Mouse (Mus musculus) erythroblast, embryonic 14.5 days (primary cell): ENCODE results near the gene Krtap31-1. TPM values are rescaled to one million over a fixed set of nuclear protein-coding genes. Genes with fewer than 3 reads are reported as not detected.
"Not testable (repeated sequence)": the region's sequence is repeated elsewhere in the genome, so short reads cannot be mapped to it uniquely, and the experiment has no call there.

Source experiments
- H3K27me3 ChIP-seq: 2 replicates; pipeline ENCODE4 v1.6.1; 2012; ENCODE audit warnings: inconsistent platforms; ENCODE audit not compliant: control insufficient read depth
- H3K36me3 ChIP-seq: 2 replicates; pipeline ENCODE4 v1.6.1; 2012; ENCODE audit warnings: mild to moderate bottlenecking, inconsistent platforms; ENCODE audit not compliant: control insufficient read depth
- H3K4me1 ChIP-seq: 2 replicates; pipeline ENCODE4 v1.6.1; 2012; ENCODE audit warnings: inconsistent platforms; ENCODE audit not compliant: control insufficient read depth
- H3K4me3 ChIP-seq: replicated peaks from 2 replicates; pipeline ENCODE3; 2012; ENCODE audit warnings: moderate library complexity, mild to moderate bottlenecking, inconsistent platforms
- H3K9me3 ChIP-seq: 2 replicates; pipeline ENCODE4 v1.6.1; 2012; ENCODE audit warnings: low read length, inconsistent platforms, mixed read lengths; ENCODE audit not compliant: control insufficient read depth
- GATA1 ChIP-seq: IDR thresholded peaks from 2 replicates; pipeline ENCODE4 v1.6.1; 2012; ENCODE audit warnings: low read length, inconsistent platforms, mixed read lengths
- TAL1 ChIP-seq: IDR thresholded peaks from 3 replicates; pipeline ENCODE4 v1.6.1; 2012; ENCODE audit warnings: low read length, inconsistent platforms, mixed read lengths
- polyA plus RNA-seq: library from polyadenylated mRNA; stranded (reverse); fragments of >175 nt; gene quantifications from 2 replicates; pipeline ENCODE4 v1.2.3, GENCODE M21; 2012

Krtap31-1 gene
- polyA plus RNA-seq, result not detected in 2 replicates

DNA sequence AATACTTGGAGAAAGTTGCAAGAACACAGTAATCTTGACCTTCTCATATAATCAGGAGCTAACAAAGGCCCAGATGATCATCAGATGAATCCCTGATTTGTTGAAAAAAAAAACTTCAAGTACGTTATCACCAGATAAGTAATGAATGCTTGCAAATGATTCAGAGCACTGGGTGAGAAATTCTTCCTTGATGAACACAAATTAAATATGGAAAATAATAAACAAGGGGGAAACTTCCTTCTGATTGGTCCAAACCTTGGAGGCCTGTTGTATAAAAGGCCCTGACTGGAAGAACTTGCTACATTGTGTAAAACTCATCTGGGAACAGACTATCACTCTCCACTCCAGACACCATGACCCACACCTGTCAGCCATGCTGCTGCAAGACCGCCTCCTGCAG, at the start of gene Krtap31-1:
Gene Krtap31-1, plus strand, starts transcription at position 301 of the 400 bp plus-strand sequence.
- no peaks in the 10 kb centered on the region for H3K4me1 ChIP-seq
- no peak for TF ChIP-seq GATA1
- TF ChIP-seq TAL1, result no peak
- H3K9me3 ChIP-seq, result peaks cover 6% of the 10 kb centered on the region; the same call in 1 of the 2 replicates
- H3K27me3 ChIP-seq, result no peaks in the 10 kb centered on the region
- H3K4me3 ChIP-seq, result no peak within 1 kb of the TSS
- H3K36me3 ChIP-seq, result no peaks in the 10 kb centered on the region

GRCm38 (mm10) chr11:99858761-99859160, 49.0 kb upstream of the Krtap31-1 start:
- no peak overlapping the region for H3K4me3 ChIP-seq
- no peaks in the 10 kb centered on the region for H3K36me3 ChIP-seq
- H3K27me3 ChIP-seq, result no peaks in the 10 kb centered on the region
- H3K9me3 ChIP-seq, result no peaks in the 10 kb centered on the region
- H3K4me1 ChIP-seq, result no peaks in the 10 kb centered on the region
- TF ChIP-seq GATA1, result no peak
- TF ChIP-seq TAL1, result no peak

DNA sequence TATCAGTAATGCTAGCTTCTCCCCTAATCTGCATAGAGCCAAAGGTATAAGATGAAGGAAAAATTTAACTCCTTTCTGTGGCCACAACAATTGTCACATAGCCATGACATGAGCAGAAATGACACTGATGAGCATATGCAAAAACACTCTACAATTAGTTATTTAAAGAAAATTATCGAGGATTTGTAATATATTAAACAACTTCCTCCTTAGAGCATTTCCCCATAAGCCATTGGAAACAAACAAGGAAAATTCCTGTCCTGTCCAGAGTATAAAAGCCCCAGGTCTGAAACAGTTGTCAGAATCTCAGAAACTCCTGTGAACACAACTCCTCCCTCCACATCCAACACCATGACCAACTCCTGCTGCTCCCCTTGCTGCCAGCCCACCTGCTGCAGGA, 43.5 kb upstream of the Krtap31-1 start, which contains the start of gene Gm11559:
Gene Gm11559, plus strand, starts transcription at position 301 of the 400 bp plus-strand sequence.
- H3K36me3 ChIP-seq, H3K4me1 ChIP-seq, H3K27me3 ChIP-seq, H3K9me3 ChIP-seq, H3K4me3 ChIP-seq: not testable (repeated sequence)

GRCm38 (mm10) chr11:99873089-99873488, 34.6 kb upstream of the Krtap31-1 start, which contains the start of gene Krtap9-1:
TSS of gene Krtap9-1 (plus strand) at chr11:99873389.
- not testable (repeated sequence) for H3K4me1 ChIP-seq, H3K27me3 ChIP-seq, H3K4me3 ChIP-seq, H3K9me3 ChIP-seq, H3K36me3 ChIP-seq

DNA sequence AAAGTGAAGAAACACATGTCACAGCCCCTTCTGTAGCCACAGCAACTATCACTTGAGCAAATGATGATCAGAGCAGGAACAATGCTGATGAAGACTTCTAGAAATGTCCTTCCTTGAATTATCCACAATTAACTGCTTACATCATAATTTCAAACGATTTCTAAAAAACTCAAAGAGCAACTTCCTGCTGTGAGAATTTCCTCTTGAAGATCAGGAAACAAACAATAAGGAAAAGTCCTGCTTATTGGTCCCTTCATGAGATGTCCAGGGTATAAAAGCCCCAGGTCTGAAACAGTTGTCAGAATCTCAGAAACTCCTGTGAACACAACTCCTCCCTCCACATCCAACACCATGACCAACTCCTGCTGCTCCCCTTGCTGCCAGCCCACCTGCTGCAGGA, 28.8 kb upstream of the Krtap31-1 start, which contains the start of gene Gm11567:
Gene Gm11567, plus strand, starts transcription at position 301 of the 400 bp plus-strand sequence.
- not testable (repeated sequence) for H3K9me3 ChIP-seq, H3K4me3 ChIP-seq, H3K27me3 ChIP-seq, H3K4me1 ChIP-seq, H3K36me3 ChIP-seq

GRCm38 (mm10) chr11:99914451-99914850, 6.7 kb downstream of the Krtap31-1 start, which contains the start of gene Gm11565:
TSS of gene Gm11565 (plus strand) at chr11:99914751.
- TF ChIP-seq TAL1 (no peak), GATA1 (no peak)
- no peak within 1 kb of the TSS for H3K4me3 ChIP-seq

GRCm38 (mm10) chr11:99935991-99936390, 28.3 kb downstream of the Krtap31-1 start, which contains the start of gene Krtap31-2:
TSS of gene Krtap31-2 (plus strand) at chr11:99936291.
- Histone ChIP-seq H3K9me3 (peaks cover 12% of the 10 kb centered on the region), H3K27me3 (no peaks in the 10 kb centered on the region; the same call in 1 of the 2 replicates), H3K36me3 (no peaks in the 10 kb centered on the region)

More at GRCm38 (mm10) chr11:99914451-99914850, 6.7 kb downstream of the Krtap31-1 start, which contains the start of gene Gm11565:
- Histone ChIP-seq H3K4me1 (no peaks in the 10 kb centered on the region), H3K36me3 (no peaks in the 10 kb centered on the region), H3K9me3 (peaks cover 9% of the 10 kb centered on the region), H3K27me3 (no peaks in the 10 kb centered on the region)

DNA sequence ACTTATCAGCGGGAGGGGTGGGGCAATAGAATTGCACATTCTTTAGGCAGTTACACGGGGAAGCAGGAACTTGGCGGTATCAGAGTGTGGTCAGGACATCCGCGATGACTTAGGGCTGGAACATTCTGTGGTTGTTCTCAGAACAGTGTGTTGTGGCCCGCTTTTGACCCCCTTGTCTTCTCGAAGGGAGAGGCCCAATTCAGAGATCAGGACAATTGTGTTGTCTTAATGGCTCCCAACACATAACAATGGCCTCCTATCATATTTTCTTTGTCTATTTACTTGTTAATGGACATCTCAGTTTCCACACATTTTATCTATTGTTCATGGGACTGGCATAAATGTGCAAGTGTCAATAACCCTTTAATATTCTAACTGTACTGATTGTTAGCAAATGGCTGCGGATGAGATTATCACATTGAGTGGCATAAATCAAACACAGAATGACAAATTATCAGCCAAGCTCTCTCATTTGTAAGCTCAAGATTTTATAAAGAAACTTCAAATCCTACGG, 30.1 kb downstream of the Krtap31-1 start:
- H3K27me3 ChIP-seq, result no peaks in the 10 kb centered on the region
- H3K36me3 ChIP-seq, result no peaks in the 10 kb centered on the region
- H3K4me3 ChIP-seq, result no peak overlapping the region
- TF ChIP-seq TAL1 (no peak), GATA1 (no peak)
- no peaks in the 10 kb centered on the region for H3K4me1 ChIP-seq
- peaks cover 3% of the 10 kb centered on the region for H3K9me3 ChIP-seq

More at GRCm38 (mm10) chr11:99935991-99936390, 28.3 kb downstream of the Krtap31-1 start, which contains the start of gene Krtap31-2:
- TF ChIP-seq TAL1 (no peak), GATA1 (no peak)
- Histone ChIP-seq H3K4me1 (no peaks in the 10 kb centered on the region), H3K4me3 (no peak within 1 kb of the TSS)

DNA sequence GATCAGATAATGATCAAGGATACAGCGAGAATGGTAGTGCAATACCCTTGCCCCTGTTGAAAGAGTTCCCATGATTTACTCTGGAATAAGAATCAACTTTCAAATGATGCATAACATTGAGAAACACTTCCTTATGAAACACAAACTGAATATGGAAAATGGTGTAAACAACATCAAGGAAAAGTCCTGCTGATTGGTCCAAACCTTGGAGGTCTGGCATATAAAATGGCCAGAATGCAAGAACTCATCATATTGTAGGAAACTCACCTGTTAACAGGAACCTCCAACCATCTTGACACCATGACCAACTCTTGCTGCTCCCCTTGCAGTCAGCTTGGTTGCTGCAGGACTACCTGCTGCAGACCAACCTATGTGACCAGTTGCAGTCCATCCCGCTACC, 40.5 kb downstream of the Krtap31-1 start, which contains the start of gene Krtap9-5:
Gene Krtap9-5, plus strand, starts transcription at position 301 of the 400 bp plus-strand sequence.
- H3K27me3 ChIP-seq, result no peaks in the 10 kb centered on the region
- no peak within 1 kb of the TSS for H3K4me3 ChIP-seq
- no peaks in the 10 kb centered on the region; the same call in 1 of the 2 replicates for H3K9me3 ChIP-seq
- no peak for TF ChIP-seq TAL1
- no peak for TF ChIP-seq GATA1
- no peaks in the 10 kb centered on the region for H3K36me3 ChIP-seq
- H3K4me1 ChIP-seq, result no peaks in the 10 kb centered on the region

Other genes starting within 250 kb of the Krtap31-1 start
- not detected in 2 replicates for gene Gm11563, start 249.0 kb upstream of the Krtap31-1 start, polyA plus RNA-seq
- gene Krtap4-6, start 242.0 kb upstream of the Krtap31-1 start, polyA plus RNA-seq, result not detected in 2 replicates
- gene Gm14190, start 217.2 kb upstream of the Krtap31-1 start, polyA plus RNA-seq, result not detected in 2 replicates
- gene Gm14180, start 173.6 kb upstream of the Krtap31-1 start, polyA plus RNA-seq, result not detected in 2 replicates
- gene Gm11595, start 135.0 kb upstream of the Krtap31-1 start, polyA plus RNA-seq, result not detected in 2 replicates
- not detected in 2 replicates for gene Krtap4-8, start 127.2 kb upstream of the Krtap31-1 start, polyA plus RNA-seq
- gene Krtap4-9, start 122.7 kb upstream of the Krtap31-1 start, polyA plus RNA-seq, result not detected in 2 replicates
- gene Gm11596, start 114.5 kb upstream of the Krtap31-1 start, polyA plus RNA-seq, result not detected in 2 replicates
- not detected in 2 replicates for gene Gm11569, start 109.0 kb upstream of the Krtap31-1 start, polyA plus RNA-seq
- not detected in 2 replicates for gene Gm11554, start 103.5 kb upstream of the Krtap31-1 start, polyA plus RNA-seq
- gene Krtap4-13, start 98.0 kb upstream of the Krtap31-1 start, polyA plus RNA-seq, result not detected in 2 replicates
- not detected in 2 replicates for gene Gm11564, start 92.3 kb upstream of the Krtap31-1 start, polyA plus RNA-seq
- gene 2300003K06Rik, start 69.9 kb upstream of the Krtap31-1 start, polyA plus RNA-seq, result not detected in 2 replicates
- not detected in 2 replicates for gene Krtap4-16, start 56.3 kb upstream of the Krtap31-1 start, polyA plus RNA-seq
- 0.04 TPM in 1 of 2 replicates, not detected in the other for gene Gm11568, start 50.0 kb upstream of the Krtap31-1 start, polyA plus RNA-seq
- gene Gm11559, start 43.4 kb upstream of the Krtap31-1 start, polyA plus RNA-seq, result not detected in 2 replicates
- not detected in 2 replicates for gene Krtap9-1, start 34.5 kb upstream of the Krtap31-1 start, polyA plus RNA-seq
- gene Gm11567, start 28.7 kb upstream of the Krtap31-1 start, polyA plus RNA-seq, result not detected in 2 replicates
- not detected in 2 replicates for gene Gm11565, start 6.8 kb downstream of the Krtap31-1 start, polyA plus RNA-seq
- gene Krtap31-2, start 28.4 kb downstream of the Krtap31-1 start, polyA plus RNA-seq, result not detected in 2 replicates
- gene Krtap9-5, start 40.6 kb downstream of the Krtap31-1 start, polyA plus RNA-seq, result not detected in 2 replicates
- gene Krtap29-1, start 71.1 kb downstream of the Krtap31-1 start, polyA plus RNA-seq, result not detected in 2 replicates
- gene Krtap16-1, start 78.7 kb downstream of the Krtap31-1 start, polyA plus RNA-seq, result not detected in 2 replicates
- gene Krtap17-1, start 86.1 kb downstream of the Krtap31-1 start, polyA plus RNA-seq, result not detected in 2 replicates
- not detected in 2 replicates for gene Krt33a, start 108.3 kb downstream of the Krtap31-1 start, polyA plus RNA-seq
- not detected in 2 replicates for gene Krt33b, start 121.9 kb downstream of the Krtap31-1 start, polyA plus RNA-seq
- not detected in 2 replicates for gene Krt34, start 133.6 kb downstream of the Krtap31-1 start, polyA plus RNA-seq
- gene Krt31, start 142.6 kb downstream of the Krtap31-1 start, polyA plus RNA-seq, result not detected in 2 replicates
- not detected in 2 replicates for gene Krt32, start 180.3 kb downstream of the Krtap31-1 start, polyA plus RNA-seq
- gene Krt35, start 188.3 kb downstream of the Krtap31-1 start, polyA plus RNA-seq, result not detected in 2 replicates
- gene Krt36, start 197.7 kb downstream of the Krtap31-1 start, polyA plus RNA-seq, result not detected in 2 replicates
- gene Krt13, start 213.6 kb downstream of the Krtap31-1 start, polyA plus RNA-seq, result not detected in 2 replicates
- gene Krt15, start 228.0 kb downstream of the Krtap31-1 start, polyA plus RNA-seq, result 0.29 and 0.31 TPM in 2 replicates
- not detected in 2 replicates for gene Krt19, start 240.7 kb downstream of the Krtap31-1 start, polyA plus RNA-seq